Mouse (Mus musculus) embryonic facial prominence, embryonic 12.5 days (tissue): Measurements from ENCODE around the gene Per3. TPM values are rescaled to one million over a fixed set of nuclear protein-coding genes. Genes with fewer than 3 reads are reported as not detected.

ENCODE experiments used
- polyA plus RNA-seq: library from polyadenylated mRNA; unstranded; fragments of >200 nt; fragmentation: Nextera tagmentation; extraction: Ambion mirVana; gene quantifications from 2 replicates; pipeline ENCODE4 v1.2.1, GENCODE M21; 2016

The Per3 gene
- polyA plus RNA-seq, 1 experiment from 2014 or later: 8.1 TPM

Other genes starting within 250 kb of the Per3 start
- 26.9 and 27.8 TPM in 2 replicates for gene Errfi1, start 190.7 kb downstream of the Per3 start, polyA plus RNA-seq
- gene Park7, start 130.2 kb downstream of the Per3 start, polyA plus RNA-seq: 425 and 444 TPM in 2 replicates
- gene Tnfrsf9, start 130.1 kb downstream of the Per3 start, polyA plus RNA-seq: 0.29 and 1.0 TPM in 2 replicates
- gene Uts2, start 47.6 kb downstream of the Per3 start, polyA plus RNA-seq: not detected in 2 replicates
- gene Vamp3, start 13.3 kb upstream of the Per3 start, polyA plus RNA-seq: 103 and 111 TPM in 2 replicates
- gene Gm13090, start 44.9 kb upstream of the Per3 start, polyA plus RNA-seq: not detected in 2 replicates